Mouse (Mus musculus) midbrain, embryonic 16.5 days (tissue): ENCODE results near the gene Pqlc3. TPM values are rescaled to one million over a fixed set of nuclear protein-coding genes. Genes with fewer than 3 reads are reported as not detected.

Source experiments
- polyA plus RNA-seq: library from polyadenylated mRNA; unstranded; fragments of >200 nt; fragmentation: Nextera tagmentation; extraction: Ambion mirVana; gene quantifications from 2 replicates; pipeline ENCODE4 v1.2.1, GENCODE M21; 2015

Gene Pqlc3
- polyA plus RNA-seq, 1 experiment from 2014 or later, result 1.3 TPM

Other genes starting within 250 kb of the Pqlc3 start
- gene Greb1, start 199.5 kb downstream of the Pqlc3 start, polyA plus RNA-seq, result 0.98 and 2.4 TPM in 2 replicates
- gene E2f6, start 189.4 kb downstream of the Pqlc3 start, polyA plus RNA-seq, result 23.7 and 26.8 TPM in 2 replicates
- 12.5 and 14.5 TPM in 2 replicates for gene Rock2, start 105.5 kb downstream of the Pqlc3 start, polyA plus RNA-seq
- 5.7 and 10.5 TPM in 2 replicates for gene 2410004P03Rik, start 11.3 kb upstream of the Pqlc3 start, polyA plus RNA-seq
- 6.5 TPM in 2 replicates for gene Kcnf1, start 176.5 kb upstream of the Pqlc3 start, polyA plus RNA-seq